In the genomic region with DNA sequence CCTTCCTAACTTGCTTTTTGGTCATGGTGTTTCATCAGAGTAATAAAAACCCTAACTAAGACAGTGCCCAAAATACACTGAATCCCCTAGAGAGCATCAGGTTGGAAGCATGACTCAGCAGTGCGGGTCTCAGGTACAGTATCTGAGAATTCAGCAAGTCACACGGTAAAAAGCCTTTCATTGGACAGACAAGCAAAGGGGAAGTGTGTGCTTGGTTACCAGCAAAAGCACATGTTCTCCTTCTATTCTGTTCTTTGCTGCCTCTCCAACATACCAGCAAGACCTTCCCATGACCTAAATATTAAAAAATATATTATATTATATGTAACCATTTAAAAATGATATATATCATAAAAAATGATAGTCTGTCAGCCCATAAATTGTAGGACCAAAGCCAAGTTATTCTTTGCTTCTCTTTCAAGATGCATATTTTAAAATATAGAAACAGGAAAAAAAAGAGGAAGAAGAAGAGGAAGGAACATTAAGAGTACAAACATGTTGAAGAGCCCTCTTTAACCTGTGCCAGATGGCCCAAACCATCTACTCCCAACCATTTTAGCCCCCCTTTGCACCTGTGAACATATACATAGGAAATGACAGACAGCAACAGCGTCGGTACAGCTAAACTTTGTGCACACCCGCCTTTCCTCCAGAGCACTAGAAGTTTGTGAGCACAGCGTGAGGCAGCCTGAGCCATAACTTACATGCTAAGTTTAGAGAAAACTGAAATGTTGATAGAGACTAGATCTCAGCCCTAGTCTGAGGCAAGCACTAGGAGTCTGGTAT, we compare ENCODE assay signal across 27 mouse cellular contexts. TPM values are rescaled to one million over a fixed set of nuclear protein-coding genes. Genes with fewer than 3 reads are reported as not detected.
DNase-seq lines count a peak whose midpoint lies in the region; ATAC-seq and TF ChIP-seq lines count a peak whose summit lies in the region.
"Had no signal": no experiment of that assay in that cellular context is flagged by ENCODE, and none has a peak within 500 bp of the region (broad histone marks: within the 10 kb centered on the region; RNA-seq: fewer than 3 reads in every experiment).

No protein-coding gene starts in this region.

- peak; percentile 36 to 47 for DNase-seq in spleen, postnatal 36 days (ENCODE audit: low spot score in 2 of 2)
- no peak for DNase-seq in spleen, postnatal 10 days (ENCODE audit: low spot score in 2 of 2)
- peak; percentile 88 for DNase-seq in CH12.LX (ENCODE audit: extremely low read depth)
- DNase-seq in left cerebral cortex, postnatal 14 days (ENCODE audit: low spot score in 2 of 2): no peak
- DNase-seq in adrenal gland, adult 2 months: no peak
- DNase-seq in cerebellum, postnatal 36 days: no peak
- DNase-seq: cerebellum, adult 8-10 months; forebrain, postnatal 0 days; gastrocnemius, postnatal 36 days; heart, postnatal 4 days; kidney, adult 8-10 months; kidney, postnatal 10 days; lung, adult 18-20 months; lung, postnatal 14 days; midbrain, embryonic 14.5 days; retina, postnatal 1 day; right cerebral cortex, postnatal 25 days; spleen, adult 18-20 months had no signal

- ATAC-seq in megakaryocyte progenitor cell, adult 5-6 weeks (replicated peaks; ENCODE audit: poor library complexity): 0 out of 2 replicates have a peak, but pooled peaks have one; percentile 54
- ATAC-seq: forebrain, postnatal 0 days; hindbrain, embryonic 16.5 days; intestine, embryonic 15.5 days; Patski had no signal

- no peaks in the 10 kb centered on the region for H3K79me2 ChIP-seq in CH12.LX (replicated peaks; ENCODE audit: control insufficient read depth, extremely low read depth, insufficient read depth, poor library complexity, severe bottlenecking)

- H3K27me3 ChIP-seq in CH12.LX (replicated peaks): no peaks in the 10 kb centered on the region
- H3K27me3 ChIP-seq: intestine, embryonic 15.5 days; neural tube, embryonic 12.5 days; Patski had no signal

- TF ChIP-seq RAD21 in CH12.LX (IDR thresholded peaks at IDR 0.05; ENCODE audit: low read depth, low read length): no peak

- TF ChIP-seq POLR2A in CH12.LX (IDR thresholded peaks at IDR 0.05; ENCODE audit: low read depth, low read length): no peak
- no peak for TF ChIP-seq POLR2A in bone marrow, adult 2 months (IDR thresholded peaks at IDR 0.05; ENCODE audit: borderline replicate concordance, control insufficient read depth, low read depth, low read length)

- no peak overlapping the region for H3K27ac ChIP-seq in CH12.LX (ENCODE audit: insufficient read depth, low read depth)
- H3K27ac ChIP-seq in bone marrow, adult 2 months (ENCODE audit: control insufficient read depth, insufficient read depth, low read depth, low read length, poor library complexity): peak overlapping the region; percentile 66
- H3K27ac ChIP-seq: forebrain, embryonic 10.5 days; heart, embryonic 10.5 days; intestine, embryonic 15.5 days; neural tube, embryonic 12.5 days; stomach, postnatal 0 days had no signal

- intact Hi-C loops in left cerebral cortex, postnatal 14 days (cut with DNase I): no loop called here

- H3K9me3 ChIP-seq in CH12.LX (replicated peaks; ENCODE audit: low read length): no peaks in the 10 kb centered on the region
- H3K9me3 ChIP-seq: forebrain, embryonic 10.5 days; heart, embryonic 10.5 days; intestine, embryonic 15.5 days; neural tube, embryonic 12.5 days had no signal

- peaks cover 20 to 33% of the 10 kb centered on the region in 2 experiments for H3K4me1 ChIP-seq in CH12.LX (ENCODE audit: control insufficient read depth in 1 of 2, insufficient read depth in 2 of 2)
- H3K4me1 ChIP-seq in bone marrow, adult 2 months (ENCODE audit: control insufficient read depth, insufficient read depth, low read length): no peaks in the 10 kb centered on the region; the same call in 1 of the 2 replicates
- H3K4me1 ChIP-seq: forebrain, embryonic 10.5 days; heart, embryonic 10.5 days; intestine, embryonic 15.5 days; neural tube, embryonic 12.5 days had no signal

- peak; percentile 38; the same call in 1 of the 2 replicates for TF ChIP-seq EP300 in CH12.LX (IDR thresholded peaks at IDR 0.05; ENCODE audit: low read length)

- H3K4me2 ChIP-seq in CH12.LX (ENCODE audit: insufficient read depth, low read depth, poor library complexity, severe bottlenecking): no peak overlapping the region
- H3K4me2 ChIP-seq: intestine, embryonic 15.5 days; neural tube, embryonic 12.5 days had no signal

- no peaks in the 10 kb centered on the region for H3K36me3 ChIP-seq in CH12.LX (replicated peaks in 1 of 2; ENCODE audit: control insufficient read depth in 1 of 2, insufficient read depth in 1 of 2, low read length in 1 of 2)
- H3K36me3 ChIP-seq: forebrain, embryonic 10.5 days; heart, embryonic 10.5 days; intestine, embryonic 15.5 days; neural tube, embryonic 12.5 days had no signal

- WGBS in bone marrow, adult 2 months: 16% methylated on average over 6 of the region's 6 CpGs

- H3K4me3 ChIP-seq in CH12.LX (replicated peaks in 1 of 3; ENCODE audit: low read depth in 2 of 3, low read length in 2 of 3, poor library complexity in 1 of 3): no peak overlapping the region
- H3K4me3 ChIP-seq in bone marrow, adult 2 months (replicated peaks; ENCODE audit: control insufficient read depth, low read depth, low read length): no peak overlapping the region
- H3K4me3 ChIP-seq: forebrain, embryonic 10.5 days; heart, embryonic 10.5 days; intestine, embryonic 15.5 days; neural tube, embryonic 12.5 days had no signal

- dilution Hi-C loops in CH12.LX (cut with MboI; ENCODE audit: extremely low pct_ligation_motif_present, extremely low pct_unique_long_range_greater_than_20kb, low sequenced_read_pairs): no loop called here

- in situ Hi-C loops in CH12.LX (cut with MboI; ENCODE audit: low pct_ligation_motif_present, low pct_unique_long_range_greater_than_20kb, low sequenced_read_pairs): no loop called here

- no peak overlapping the region for H3K9ac ChIP-seq in CH12.LX (ENCODE audit: insufficient read depth, low read depth)
- H3K9ac ChIP-seq: forebrain, postnatal 0 days; intestine, embryonic 15.5 days; neural tube, embryonic 12.5 days had no signal

- no peak for TF ChIP-seq CTCF in CH12.LX (conservative IDR thresholded peaks at IDR 0.05 in 1 of 2, IDR thresholded peaks at IDR 0.05 in 1 of 2; ENCODE audit: low read depth in 2 of 2, low read length in 2 of 2)
- TF ChIP-seq CTCF in bone marrow, adult 2 months (IDR thresholded peaks at IDR 0.05; ENCODE audit: control insufficient read depth, insufficient read depth, low read length): no peak

TF ChIP-seq in CH12.LX, 34 proteins besides CTCF, POLR2A, EP300 and RAD21:
- TF ChIP-seq MXI1 (IDR thresholded peaks at IDR 0.05; ENCODE audit: low read depth, low read length): peak; percentile 50; the same call in 1 of the 2 replicates
- peak; percentile 94 for TF ChIP-seq MAFK (IDR thresholded peaks at IDR 0.05; ENCODE audit: insufficient replicate concordance, low read length)
- no peak for TF ChIP-seq KAT2A (IDR thresholded peaks at IDR 0.05; ENCODE audit: insufficient replicate concordance, low read length)
- TF ChIP-seq JUN (IDR thresholded peaks at IDR 0.05; ENCODE audit: insufficient read depth, low read depth, low read length): peak; percentile 19; the same call in 1 of the 2 replicates
- no peak for TF ChIP-seq RCOR1 (conservative IDR thresholded peaks at IDR 0.05; ENCODE audit: low read depth, low read length)
- peak; percentile 76; the same call in 1 of the 2 replicates for TF ChIP-seq MEF2A (IDR thresholded peaks at IDR 0.05; ENCODE audit: borderline replicate concordance, low read depth, low read length)
- TF ChIP-seq JUND (conservative IDR thresholded peaks at IDR 0.05; ENCODE audit: low read depth, low read length): peak; percentile 62; the same call in 1 of the 2 replicates
- 0 out of 2 replicates have a peak, but pooled peaks have one; percentile 19 for TF ChIP-seq BHLHE40 (IDR thresholded peaks at IDR 0.05; ENCODE audit: low read depth, low read length)
- peak; percentile 92 for TF ChIP-seq MYC (IDR thresholded peaks at IDR 0.05; ENCODE audit: low read depth, low read length)
- peak; percentile 80 for TF ChIP-seq MAX (IDR thresholded peaks at IDR 0.05; ENCODE audit: low read length)
- TF ChIP-seq ETS1 (conservative IDR thresholded peaks at IDR 0.05; ENCODE audit: low read depth, low read length): peak; percentile 51; the same call in 1 of the 2 replicates
- TF ChIP-seq HCFC1 (IDR thresholded peaks at IDR 0.05; ENCODE audit: low read depth, low read length): no peak
- TF ChIP-seq CHD1 (IDR thresholded peaks at IDR 0.05; ENCODE audit: low read depth, low read length): no peak

RNA-seq across cellular contexts. Expression of a gene that starts 10.9 kb away (rescaled TPM):
- 26.5 and 29.8 TPM in 2 replicates for total RNA-seq in CH12.LX (2012; rRNA removed)
- total RNA-seq in CH12.LX (2014; rRNA removed): 45.0 and 46.4 TPM in 2 replicates
- polyA plus RNA-seq in CH12.LX (2012; ENCODE audit: insufficient read length, low read depth): 80.5 and 84.7 TPM in 2 replicates
- polyA plus RNA-seq in bone marrow, adult 2 months (2011; ENCODE audit: insufficient read depth, insufficient read length, low replicate concordance, missing spikeins): 59.9 and 62.6 TPM in 2 replicates
- total RNA-seq in megakaryocyte progenitor cell, adult 5-6 weeks (2015): 117 and 125 TPM in 2 replicates
- 36.0 and 36.6 TPM in 2 replicates for total RNA-seq in megakaryocyte progenitor cell, adult 5-6 weeks (2017)
- 10 to 100 TPM; 55.0 to 60.0 TPM for total RNA-seq in left cerebral cortex, postnatal 14 days (2021)
- total RNA-seq in adrenal gland, adult 2 months (2021): 100 to 1,000 TPM; 481 to 548 TPM
- polyA plus RNA-seq in adrenal gland, adult 2 months (2012; rRNA removed): 144 and 174 TPM in 2 replicates

Comparison
In these comparisons a context has a peak if more than half of its experiments do, and no peak if none do; other contexts are left out.
1. DNase-seq: peak in spleen, postnatal 36 days (2 of 2) and CH12.LX (single experiment); none in spleen, postnatal 10 days (0 of 2), left cerebral cortex, postnatal 14 days (0 of 2), adrenal gland, adult 2 months (single experiment) and cerebellum, postnatal 36 days (0 of 2).